ENCODE assay signal across 15 mouse cellular contexts in genomic region chr12:12987376-12987775, GRCm38 (mm10).
"Had no signal": no experiment of that assay in that cellular context is flagged by ENCODE, and none has a peak within 500 bp of the region (broad histone marks: within the 10 kb centered on the region; RNA-seq: fewer than 3 reads in every experiment).

No protein-coding gene starts in this region.

- H3K27me3 ChIP-seq: liver, embryonic 13.5 days had no signal

- H3K9me3 ChIP-seq: liver, embryonic 13.5 days had no signal

- H3K4me2 ChIP-seq: liver, embryonic 13.5 days; midbrain, embryonic 11.5 days had no signal

- DNase-seq: kidney, adult 8-10 months; kidney, postnatal 25 days; layer of hippocampus, postnatal 36 days; liver, embryonic 13.5 days; lung, adult 2 months; lung, postnatal 14 days; lung, postnatal 4 days; midbrain, embryonic 14.5 days; right cerebral cortex, adult 18-20 months; right cerebral cortex, postnatal 14 days; right cerebral cortex, postnatal 4 days; thymus, postnatal 25 days had no signal

- H3K4me3 ChIP-seq: left cerebral cortex, adult 2 months; liver, embryonic 13.5 days had no signal

- H3K36me3 ChIP-seq: liver, embryonic 13.5 days had no signal

- H3K4me1 ChIP-seq: liver, embryonic 13.5 days had no signal

- H3K9ac ChIP-seq: liver, embryonic 13.5 days had no signal

- H3K27ac ChIP-seq: left cerebral cortex, adult 2 months; liver, embryonic 13.5 days; stomach, postnatal 0 days had no signal
